Mouse (Mus musculus): ENCODE data around the gene Map2k5.

The Map2k5 gene

GRCm38 (mm10) chr9:63131957-63132602 lies 245.6 kb downstream of the Map2k5 start:
- no peak for DNase-seq (ENCODE audit: low read depth, low spot score)

GRCm38 (mm10) chr9:63129641-63130041 lies 248.1 kb downstream of the Map2k5 start:
- no peak for DNase-seq (ENCODE audit: low read depth, low spot score)

- DNase-seq (ENCODE audit: low read depth, low spot score): no peak
Observed at GRCm38 (mm10) chr9:63124512-63124911, 253.2 kb downstream of the Map2k5 start.

GRCm38 (mm10) chr9:63123451-63124438 lies 254.0 kb downstream of the Map2k5 start:
- DNase-seq (ENCODE audit: low read depth, low spot score): peak; percentile 93

GRCm38 (mm10) chr9:63122161-63122833 lies 255.4 kb downstream of the Map2k5 start:
- DNase-seq (ENCODE audit: low read depth, low spot score): no peak

- no peak for DNase-seq (ENCODE audit: low read depth, low spot score)
Observed at GRCm38 (mm10) chr9:63118385-63118784, 259.3 kb downstream of the Map2k5 start.
